Mouse (Mus musculus) heart, embryonic 16.5 days (tissue): ENCODE data around the gene Elavl2. TPM values are rescaled to one million over a fixed set of nuclear protein-coding genes. Genes with fewer than 3 reads are reported as not detected.
A peak's percentile ranks its signal among the peaks of the same experiment; 100 is the strongest.
"Not testable (repeated sequence)": the region's sequence is repeated elsewhere in the genome, so short reads cannot be mapped to it uniquely, and the experiment has no call there.

Source experiments
- ATAC-seq: fragments of 200-750 bp; cut with Nextera tagmentation; replicated peaks from 2 replicates; pipeline ENCODE4 v1.8.0; 2017; ENCODE audit warnings: moderate number of reproducible peaks; ENCODE audit not compliant: insufficient read depth, low FRiP score; ENCODE audit errors: extremely low read depth
- H3K27ac ChIP-seq: fragments of 300-500 bp; sonication (generic); 2 replicates; pipeline ENCODE4 v1.5.1; 2014; ENCODE audit warnings: mild to moderate bottlenecking, low read length, control low read depth, moderate library complexity
- H3K27me3 ChIP-seq: fragments of 300-500 bp; sonication (generic); 2 replicates; pipeline ENCODE4 v1.6.1; 2014; ENCODE audit warnings: low read length, mixed read lengths; ENCODE audit not compliant: control insufficient read depth, insufficient read depth
- H3K36me3 ChIP-seq: fragments of 300-500 bp; sonication (generic); 2 replicates; pipeline ENCODE4 v1.6.1; 2014; ENCODE audit not compliant: control insufficient read depth, insufficient read depth
- H3K4me1 ChIP-seq: fragments of 300-500 bp; sonication (generic); 2 replicates; pipeline ENCODE4 v1.6.1; 2014; ENCODE audit warnings: low read length, mixed read lengths; ENCODE audit not compliant: control insufficient read depth, insufficient read depth
- H3K4me2 ChIP-seq: fragments of 300-500 bp; sonication (generic); 2 replicates; pipeline ENCODE4 v1.6.1; 2014; ENCODE audit warnings: low read depth, mild to moderate bottlenecking, control low read depth, low read length
- H3K4me3 ChIP-seq: fragments of 300-500 bp; sonication (generic); 2 replicates; pipeline ENCODE4 v1.5.1; 2014; ENCODE audit warnings: mild to moderate bottlenecking, control low read depth, low read length
- H3K9ac ChIP-seq: fragments of 300-500 bp; sonication (generic); 2 replicates; pipeline ENCODE4 v1.6.1; 2014; ENCODE audit warnings: low read length, control low read depth
- H3K9me3 ChIP-seq: fragments of 300-500 bp; sonication (generic); replicated peaks from 2 replicates; pipeline ENCODE4 v1.6.1; 2016; ENCODE audit warnings: low read length; ENCODE audit not compliant: control insufficient read depth
- WGBS: fragments of 180-500 bp; shearing (Covaris S2); extraction: QIAGEN DNeasy Blood & Tissue Kit; methylation state at CpG from one replicate; pipeline ENCODE4 v1.1.7; 2014; 5-methylcytosine and 5-hydroxymethylcytosine counted together
- polyA plus RNA-seq: library from polyadenylated mRNA; unstranded; fragments of >200 nt; fragmentation: Nextera tagmentation; extraction: Ambion mirVana; gene quantifications from 2 replicates; pipeline ENCODE4 v1.2.1, GENCODE M21; 2015

The Elavl2 gene
- polyA plus RNA-seq, 1 experiment from 2014 or later: 1.9 TPM

DNA sequence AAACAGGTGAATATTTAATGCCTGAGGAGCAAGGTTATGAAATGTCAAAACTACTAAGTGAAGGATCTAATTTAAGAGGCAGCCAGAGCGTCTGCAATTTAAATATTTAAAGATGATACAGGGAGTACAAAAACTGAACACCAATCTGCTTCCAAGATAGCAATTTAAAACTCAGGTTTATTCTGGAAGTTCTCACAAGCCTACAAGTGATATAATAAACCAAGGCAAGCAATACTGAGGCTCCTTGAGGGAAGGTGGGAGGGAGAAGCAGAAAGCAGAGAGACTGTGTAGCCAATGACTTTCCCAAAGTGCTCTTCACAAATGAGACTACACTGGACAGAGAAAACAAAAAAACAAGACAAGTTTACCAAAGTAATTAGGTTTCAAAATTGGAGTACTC lies 132.2 kb downstream of the Elavl2 start:
- H3K4me2 ChIP-seq: no peak overlapping the region
- no peaks in the 10 kb centered on the region for H3K4me1 ChIP-seq
- H3K9ac ChIP-seq: no peak overlapping the region
- no peaks in the 10 kb centered on the region for H3K9me3 ChIP-seq
- no peak overlapping the region for H3K4me3 ChIP-seq
- no peak overlapping the region for H3K27ac ChIP-seq
- H3K36me3 ChIP-seq: no peaks in the 10 kb centered on the region
- no peak for ATAC-seq
- WGBS: 82% methylated on average over 1 of the region's 1 CpGs
- H3K27me3 ChIP-seq: no peaks in the 10 kb centered on the region

DNA sequence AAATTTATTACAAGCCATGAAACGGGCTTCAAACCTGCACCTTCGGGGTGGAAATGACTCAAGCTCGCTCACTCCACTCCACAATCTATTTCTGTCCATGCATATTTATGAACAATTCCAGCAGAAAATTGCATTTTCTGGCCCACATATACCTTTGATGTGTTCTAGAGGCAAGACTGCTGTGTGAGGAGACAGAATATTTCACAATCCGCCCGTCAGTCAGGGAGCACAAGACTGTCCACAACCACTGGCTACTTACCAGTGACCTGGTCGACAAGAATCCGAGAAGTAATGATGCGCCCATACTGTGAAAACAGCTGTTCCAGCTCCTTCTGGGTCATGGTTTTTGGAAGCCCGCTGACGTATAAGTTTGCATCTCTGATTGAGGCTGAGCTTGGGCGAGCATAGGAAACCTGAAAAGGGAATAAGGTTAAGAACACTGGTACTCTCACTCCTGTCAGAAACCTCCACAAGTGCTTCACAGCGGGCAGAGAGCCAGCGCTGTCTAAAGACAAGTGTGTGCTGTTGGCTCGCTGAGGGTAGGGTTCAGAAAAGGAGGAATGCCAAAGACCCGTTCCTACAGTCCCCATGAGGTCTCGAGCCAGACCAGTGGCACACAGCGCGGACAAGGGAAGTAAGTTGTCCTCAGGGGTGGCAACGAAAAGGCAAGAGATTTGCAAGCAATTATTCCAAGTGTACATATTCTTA lies 136.7 kb downstream of the Elavl2 start:
- Histone ChIP-seq H3K4me3 (no peak overlapping the region), H3K9ac (no peak overlapping the region), H3K4me2 (no peak overlapping the region), H3K27me3 (no peaks in the 10 kb centered on the region), H3K9me3 (no peaks in the 10 kb centered on the region), H3K27ac (no peak overlapping the region), H3K36me3 (no peaks in the 10 kb centered on the region), H3K4me1 (no peaks in the 10 kb centered on the region)
- ATAC-seq: 0 out of 2 replicates have a peak, but pooled peaks have one; percentile 14
- 78% methylated on average over 19 of the region's 19 CpGs for WGBS

DNA sequence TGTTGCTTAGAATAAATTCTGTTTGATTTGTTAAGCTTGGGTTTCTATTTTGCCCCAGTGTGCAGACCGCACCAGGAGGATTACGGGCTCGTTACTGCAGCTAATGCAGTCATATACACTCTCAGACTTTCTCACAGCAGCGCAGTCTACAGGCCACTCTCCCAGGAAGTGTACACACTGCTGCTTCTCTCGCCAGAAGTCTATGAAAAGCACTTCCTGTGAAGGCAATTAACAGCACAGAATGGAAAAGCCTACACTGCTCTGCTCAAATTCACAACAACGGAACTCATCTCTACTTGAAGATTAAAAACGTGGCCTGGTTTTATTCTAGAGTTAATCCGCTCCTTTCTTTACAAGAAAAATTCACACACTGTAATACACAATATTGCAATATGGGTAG lies 137.7 kb downstream of the Elavl2 start:
- no peak overlapping the region for H3K9ac ChIP-seq
- H3K9me3 ChIP-seq: no peaks in the 10 kb centered on the region
- no peak overlapping the region for H3K27ac ChIP-seq
- no peaks in the 10 kb centered on the region for H3K27me3 ChIP-seq
- no peak overlapping the region for H3K4me3 ChIP-seq
- H3K4me1 ChIP-seq: no peaks in the 10 kb centered on the region
- H3K4me2 ChIP-seq: no peak overlapping the region
- no peak for ATAC-seq
- WGBS: 77% methylated on average over 8 of the region's 8 CpGs
- H3K36me3 ChIP-seq: no peaks in the 10 kb centered on the region

DNA sequence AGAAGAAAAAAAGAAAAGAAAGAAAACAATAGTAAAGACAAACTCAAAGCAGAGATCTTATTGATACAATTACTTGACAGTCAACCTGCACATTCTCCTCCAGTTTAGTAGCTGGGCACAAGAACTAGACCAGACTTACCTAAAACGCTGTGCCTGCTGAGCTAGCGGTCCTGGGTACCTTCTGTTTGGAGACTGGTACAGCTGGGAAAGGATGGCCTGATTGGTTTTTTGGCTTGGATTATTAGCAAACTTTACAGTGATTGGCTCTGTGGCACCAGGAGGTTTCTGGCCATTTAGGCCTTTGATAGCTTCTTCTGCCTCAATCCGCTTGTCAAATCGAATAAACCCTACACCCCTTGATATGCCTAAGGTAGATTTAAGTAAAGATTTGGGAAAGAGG lies 140.0 kb downstream of the Elavl2 start:
- Histone ChIP-seq H3K9me3 (no peaks in the 10 kb centered on the region), H3K9ac (no peak overlapping the region), H3K4me3 (no peak overlapping the region), H3K4me2 (no peak overlapping the region), H3K36me3 (no peaks in the 10 kb centered on the region), H3K4me1 (no peaks in the 10 kb centered on the region), H3K27ac (no peak overlapping the region), H3K27me3 (no peaks in the 10 kb centered on the region)
- WGBS: 90% methylated on average over 4 of the region's 4 CpGs
- no peak for ATAC-seq

DNA sequence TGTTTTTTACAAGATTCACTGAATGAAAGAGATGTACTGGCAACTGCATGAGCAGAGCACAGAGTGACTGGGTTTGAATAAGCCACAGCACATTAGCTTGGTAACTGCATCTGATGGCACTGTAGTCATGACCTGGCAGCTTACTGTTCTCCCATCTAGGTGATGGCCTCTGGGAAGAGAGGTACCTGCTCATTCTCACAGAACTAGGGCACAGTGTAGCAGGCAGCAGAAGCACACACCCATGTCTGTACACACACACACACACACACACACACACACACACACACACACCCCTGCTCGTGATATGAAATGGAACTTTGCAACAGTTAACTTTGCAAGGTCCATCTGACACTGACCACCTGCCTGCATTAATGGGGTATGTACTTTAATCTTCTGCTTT lies 151.9 kb downstream of the Elavl2 start:
- Histone ChIP-seq H3K4me3 (no peak overlapping the region), H3K27me3 (no peaks in the 10 kb centered on the region), H3K4me1 (no peaks in the 10 kb centered on the region), H3K4me2 (no peak overlapping the region), H3K9ac (no peak overlapping the region), H3K36me3 (no peaks in the 10 kb centered on the region), H3K9me3 (no peaks in the 10 kb centered on the region), H3K27ac (no peak overlapping the region)
- 60% methylated on average over 1 of the region's 1 CpGs for WGBS
- ATAC-seq: no peak

DNA sequence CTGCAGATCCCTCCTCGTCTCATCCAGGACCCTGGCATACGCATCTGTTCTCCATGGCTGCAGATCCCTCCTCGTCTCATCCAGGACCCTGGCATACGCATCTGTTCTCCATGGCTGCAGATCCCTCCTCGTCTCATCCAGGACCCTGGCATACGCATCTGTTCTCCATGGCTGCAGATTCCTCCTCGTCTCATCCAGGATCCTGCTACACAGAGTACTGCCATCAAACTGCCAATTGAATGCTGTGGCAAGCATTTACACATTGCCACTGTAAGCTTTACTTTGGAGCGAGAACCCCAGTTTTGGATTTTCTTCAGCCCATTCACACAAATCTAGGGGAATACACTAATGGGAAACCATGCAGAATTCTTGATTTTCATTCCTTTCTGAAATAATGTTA lies 155.4 kb downstream of the Elavl2 start:
- not testable (repeated sequence) for H3K9ac ChIP-seq, H3K9me3 ChIP-seq, H3K4me2 ChIP-seq, ATAC-seq, H3K27me3 ChIP-seq, H3K36me3 ChIP-seq, H3K4me3 ChIP-seq, H3K4me1 ChIP-seq, H3K27ac ChIP-seq
- WGBS: 89% methylated on average over 4 of the region's 8 CpGs

DNA sequence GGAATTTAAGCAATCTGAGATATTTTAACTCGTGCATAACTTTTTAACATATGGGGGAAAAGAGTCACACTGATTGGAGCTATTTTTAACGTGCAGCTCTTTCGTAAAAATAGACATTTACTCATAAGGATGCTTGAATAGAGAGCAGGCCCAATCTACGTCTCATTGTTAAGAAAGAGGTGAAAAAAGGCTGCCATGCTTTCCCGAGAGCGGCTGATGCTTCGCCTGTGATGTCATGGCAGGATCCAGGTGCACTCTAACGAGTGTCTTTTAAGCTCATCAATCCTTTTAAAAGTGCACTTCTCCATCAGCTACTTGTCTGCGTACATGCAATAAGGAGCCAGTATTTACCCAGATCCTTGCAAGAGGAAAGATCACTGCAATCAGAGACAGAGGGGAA lies 156.0 kb downstream of the Elavl2 start:
- WGBS: 50% methylated on average over 9 of the region's 9 CpGs
- no peaks in the 10 kb centered on the region for H3K9me3 ChIP-seq
- ATAC-seq: no peak

DNA sequence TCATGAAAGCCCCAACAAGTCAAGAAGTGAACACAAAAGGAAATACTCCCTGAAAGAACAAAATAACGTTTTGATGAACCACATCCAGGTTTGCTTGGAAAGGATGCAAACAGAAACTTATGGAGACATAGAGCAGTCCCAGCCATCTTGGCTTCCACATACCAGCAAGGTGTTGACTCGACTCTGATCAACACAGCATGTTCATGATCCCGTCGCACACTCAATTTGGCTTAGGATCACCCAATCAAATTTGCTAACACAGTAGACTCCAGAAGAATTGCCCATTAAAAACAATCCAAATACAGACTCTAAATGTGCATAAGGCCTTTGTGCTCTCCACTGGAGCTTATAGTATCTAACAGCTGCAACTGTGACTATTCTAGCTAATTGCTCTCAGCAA lies 156.7 kb downstream of the Elavl2 start:
- no peaks in the 10 kb centered on the region for H3K27me3 ChIP-seq
- H3K9ac ChIP-seq: no peak overlapping the region
- no peak overlapping the region for H3K4me3 ChIP-seq
- no peaks in the 10 kb centered on the region for H3K9me3 ChIP-seq
- no peak overlapping the region for H3K27ac ChIP-seq
- no peaks in the 10 kb centered on the region for H3K36me3 ChIP-seq
- H3K4me2 ChIP-seq: no peak overlapping the region
- ATAC-seq: no peak
- no peaks in the 10 kb centered on the region for H3K4me1 ChIP-seq
- WGBS: 87% methylated on average over 4 of the region's 4 CpGs

More for the DNA sequence above, 156.0 kb downstream of the Elavl2 start:
- H3K4me2 ChIP-seq: no peak overlapping the region
- no peak overlapping the region for H3K9ac ChIP-seq
- no peak overlapping the region for H3K27ac ChIP-seq
- no peaks in the 10 kb centered on the region for H3K27me3 ChIP-seq
- no peaks in the 10 kb centered on the region for H3K4me1 ChIP-seq
- H3K4me3 ChIP-seq: no peak overlapping the region
- H3K36me3 ChIP-seq: no peaks in the 10 kb centered on the region

DNA sequence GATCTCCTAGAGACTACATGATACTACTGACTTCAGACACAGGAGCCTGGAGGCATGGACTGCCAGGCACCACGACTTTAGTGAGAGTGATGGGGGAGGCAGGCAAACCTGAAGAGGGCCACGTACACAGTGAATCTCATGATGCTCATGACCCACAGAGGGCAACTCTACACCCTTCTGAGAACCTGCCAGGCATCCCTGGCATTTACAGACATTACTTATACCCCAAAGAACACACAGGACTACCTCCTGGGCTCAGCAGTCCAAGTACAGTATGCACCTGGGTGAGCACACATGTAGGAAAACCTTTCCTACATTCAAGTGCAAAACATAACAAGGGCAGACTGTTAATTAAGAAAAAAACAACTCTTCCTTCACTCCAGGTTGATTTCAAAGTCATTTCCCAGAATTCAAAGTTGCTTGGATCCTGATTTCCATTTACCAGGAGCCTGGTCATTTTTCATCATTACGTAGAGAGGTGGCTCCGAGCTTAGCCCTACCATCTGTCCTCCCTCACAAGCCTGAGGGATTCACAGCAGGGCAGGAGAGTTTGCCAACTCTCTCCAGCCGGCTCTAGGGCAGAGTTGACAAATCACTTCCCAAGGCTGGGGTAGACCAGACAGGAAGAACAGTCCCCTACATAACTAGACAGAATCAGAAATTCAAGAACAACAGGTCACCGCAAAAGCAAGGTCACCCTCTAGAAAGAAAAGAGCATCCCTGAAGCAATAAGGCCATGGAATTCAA lies 161.7 kb downstream of the Elavl2 start:
- WGBS: 71% methylated on average over 6 of the region's 6 CpGs
- Histone ChIP-seq H3K27ac (no peak overlapping the region), H3K27me3 (no peaks in the 10 kb centered on the region), H3K4me2 (no peak overlapping the region), H3K9ac (no peak overlapping the region), H3K4me1 (no peaks in the 10 kb centered on the region), H3K9me3 (no peaks in the 10 kb centered on the region), H3K36me3 (no peaks in the 10 kb centered on the region), H3K4me3 (no peak overlapping the region)
- no peak for ATAC-seq
